Mouse (Mus musculus) intestine, embryonic 15.5 days (tissue): ENCODE results near the gene Vstm5. TPM values are rescaled to one million over a fixed set of nuclear protein-coding genes. Genes with fewer than 3 reads are reported as not detected.
"Not testable (repeated sequence)": the region's sequence is repeated elsewhere in the genome, so short reads cannot be mapped to it uniquely, and the experiment has no call there.

Experiments
- ATAC-seq: fragments of 200-750 bp; cut with Nextera tagmentation; 2 replicates; pipeline ENCODE4 v1.8.0; 2017; ENCODE audit warnings: moderate TSS enrichment, moderate library complexity
- H3K27ac ChIP-seq: fragments of 300-500 bp; sonication (generic); 2 replicates; pipeline ENCODE4 v1.5.1; 2015; ENCODE audit warnings: mild to moderate bottlenecking, inconsistent platforms
- H3K27me3 ChIP-seq: fragments of 300-500 bp; sonication (generic); replicated peaks from 2 replicates; pipeline ENCODE4 v1.6.1; 2015; ENCODE audit warnings: inconsistent platforms
- H3K36me3 ChIP-seq: fragments of 300-500 bp; sonication (generic); 2 replicates; pipeline ENCODE4 v1.6.1; 2015; ENCODE audit warnings: inconsistent platforms
- H3K4me1 ChIP-seq: fragments of 300-500 bp; sonication (generic); replicated peaks from 2 replicates; pipeline ENCODE4 v1.6.1; 2015; ENCODE audit warnings: inconsistent platforms
- H3K4me2 ChIP-seq: fragments of 300-500 bp; sonication (generic); replicated peaks from 2 replicates; pipeline ENCODE4 v1.6.1; 2015; ENCODE audit warnings: mild to moderate bottlenecking, inconsistent platforms
- H3K4me3 ChIP-seq: fragments of 300-500 bp; sonication (generic); replicated peaks from 2 replicates; pipeline ENCODE4 v1.5.1; 2015; ENCODE audit warnings: inconsistent platforms
- H3K9ac ChIP-seq: fragments of 300-500 bp; sonication (generic); 2 replicates; pipeline ENCODE4 v1.6.1; 2015; ENCODE audit warnings: inconsistent platforms
- H3K9me3 ChIP-seq: fragments of 300-500 bp; sonication (generic); 2 replicates; pipeline ENCODE4 v1.6.1; 2016; ENCODE audit warnings: inconsistent platforms
- WGBS: fragments of 180-500 bp; shearing (Covaris S2); methylation state at CpG from one replicate; pipeline ENCODE4 v1.1.7; 2015; 5-methylcytosine and 5-hydroxymethylcytosine counted together
- polyA plus RNA-seq: library from polyadenylated mRNA; unstranded; fragments of >200 nt; fragmentation: Nextera tagmentation; extraction: Ambion mirVana; gene quantifications from 2 replicates; pipeline ENCODE4 v1.2.1, GENCODE M21; 2015

The Vstm5 gene
- 7.9 and 8.3 TPM in 2 replicates for polyA plus RNA-seq

GRCm38 (mm10) chr9:15239042-15239925, at the start of gene Vstm5:
TSS of gene Vstm5 (plus strand) at chr9:15239045.
- Histone ChIP-seq H3K27me3 (no peaks in the 10 kb centered on the region), H3K4me3 (peak within 1 kb of the TSS; percentile 44), H3K9ac (peak within 1 kb of the TSS; percentile 57), H3K36me3 (no peaks in the 10 kb centered on the region), H3K4me2 (peak within 1 kb of the TSS; percentile 82), H3K9me3 (no peaks in the 10 kb centered on the region), H3K4me1 (peaks cover 18% of the 10 kb centered on the region), H3K27ac (peak within 1 kb of the TSS; percentile 68)
- peak; percentile 84 for ATAC-seq
- WGBS: 4% methylated on average over 35 of the region's 35 CpGs

GRCm38 (mm10) chr9:15194806-15195205, 44.0 kb upstream of the Vstm5 start:
- H3K4me1 ChIP-seq, H3K27ac ChIP-seq, H3K27me3 ChIP-seq, H3K9me3 ChIP-seq, H3K36me3 ChIP-seq, H3K9ac ChIP-seq, ATAC-seq, H3K4me2 ChIP-seq, H3K4me3 ChIP-seq: not testable (repeated sequence)
- 68% methylated on average over 10 of the region's 10 CpGs for WGBS

GRCm38 (mm10) chr9:15206631-15207030, 32.2 kb upstream of the Vstm5 start:
- H3K9me3 ChIP-seq: no peaks in the 10 kb centered on the region
- no peak overlapping the region for H3K4me2 ChIP-seq
- WGBS: 94% methylated on average over 4 of the region's 4 CpGs
- no peak overlapping the region for H3K4me3 ChIP-seq
- ATAC-seq: no peak
- H3K27ac ChIP-seq: no peak overlapping the region
- H3K9ac ChIP-seq: no peak overlapping the region
- H3K4me1 ChIP-seq: no peaks in the 10 kb centered on the region
- H3K27me3 ChIP-seq: no peaks in the 10 kb centered on the region
- H3K36me3 ChIP-seq: no peaks in the 10 kb centered on the region

GRCm38 (mm10) chr9:15209320-15209719, 29.5 kb upstream of the Vstm5 start:
- Histone ChIP-seq H3K27me3 (no peaks in the 10 kb centered on the region), H3K27ac (no peak overlapping the region), H3K4me3 (no peak overlapping the region), H3K4me1 (no peaks in the 10 kb centered on the region), H3K36me3 (no peaks in the 10 kb centered on the region), H3K9me3 (no peaks in the 10 kb centered on the region), H3K9ac (no peak overlapping the region), H3K4me2 (no peak overlapping the region)
- ATAC-seq: no peak
- WGBS: 59% methylated on average over 2 of the region's 2 CpGs

GRCm38 (mm10) chr9:15211876-15212275, 27.0 kb upstream of the Vstm5 start:
- H3K4me1 ChIP-seq: no peaks in the 10 kb centered on the region
- no peak overlapping the region for H3K4me3 ChIP-seq
- no peaks in the 10 kb centered on the region for H3K27me3 ChIP-seq
- WGBS: 66% methylated on average over 3 of the region's 3 CpGs
- no peak overlapping the region for H3K9ac ChIP-seq
- ATAC-seq: no peak
- H3K36me3 ChIP-seq: no peaks in the 10 kb centered on the region
- no peaks in the 10 kb centered on the region for H3K9me3 ChIP-seq
- no peak overlapping the region for H3K4me2 ChIP-seq
- H3K27ac ChIP-seq: no peak overlapping the region

- H3K27me3 ChIP-seq: no peaks in the 10 kb centered on the region
- no peaks in the 10 kb centered on the region for H3K36me3 ChIP-seq
- H3K4me3 ChIP-seq: no peak overlapping the region
- no peak overlapping the region for H3K4me2 ChIP-seq
- no peak overlapping the region for H3K9ac ChIP-seq
- no peaks in the 10 kb centered on the region for H3K4me1 ChIP-seq
- 69% methylated on average over 1 of the region's 1 CpGs for WGBS
- no peaks in the 10 kb centered on the region for H3K9me3 ChIP-seq
- ATAC-seq: no peak
- H3K27ac ChIP-seq: no peak overlapping the region
These were observed 25.1 kb upstream of the Vstm5 start for GRCm38 (mm10) chr9:15213695-15214094.

- no peaks in the 10 kb centered on the region for H3K4me1 ChIP-seq
These were observed 13.9 kb upstream of the Vstm5 start for GRCm38 (mm10) chr9:15224912-15225311.

GRCm38 (mm10) chr9:15232445-15232844, 6.4 kb upstream of the Vstm5 start:
- no peaks in the 10 kb centered on the region for H3K36me3 ChIP-seq
- H3K9me3 ChIP-seq: no peaks in the 10 kb centered on the region
- WGBS: 89% methylated on average over 3 of the region's 3 CpGs
- H3K9ac ChIP-seq: no peak overlapping the region
- no peaks in the 10 kb centered on the region for H3K4me1 ChIP-seq
- H3K27me3 ChIP-seq: no peaks in the 10 kb centered on the region
- no peak for ATAC-seq
- no peak overlapping the region for H3K4me2 ChIP-seq
- H3K4me3 ChIP-seq: no peak overlapping the region
- H3K27ac ChIP-seq: no peak overlapping the region

More at GRCm38 (mm10) chr9:15224912-15225311, 13.9 kb upstream of the Vstm5 start:
- H3K9me3 ChIP-seq: no peaks in the 10 kb centered on the region
- H3K36me3 ChIP-seq: no peaks in the 10 kb centered on the region
- 39% methylated on average over 2 of the region's 2 CpGs for WGBS
- no peak overlapping the region for H3K4me2 ChIP-seq
- H3K4me3 ChIP-seq: no peak overlapping the region
- no peak for ATAC-seq
- no peak overlapping the region for H3K9ac ChIP-seq
- no peaks in the 10 kb centered on the region for H3K27me3 ChIP-seq
- no peak overlapping the region for H3K27ac ChIP-seq

GRCm38 (mm10) chr9:15233604-15234003, 5.2 kb upstream of the Vstm5 start:
- no peaks in the 10 kb centered on the region for H3K36me3 ChIP-seq
- peaks cover 5% of the 10 kb centered on the region for H3K4me1 ChIP-seq
- no peak overlapping the region for H3K4me2 ChIP-seq
- 83% methylated on average over 1 of the region's 1 CpGs for WGBS
- ATAC-seq: no peak
- no peak overlapping the region for H3K4me3 ChIP-seq
- H3K27me3 ChIP-seq: no peaks in the 10 kb centered on the region
- no peak overlapping the region for H3K27ac ChIP-seq
- H3K9me3 ChIP-seq: no peaks in the 10 kb centered on the region
- no peak overlapping the region for H3K9ac ChIP-seq

- Histone ChIP-seq H3K4me3 (no peak overlapping the region), H3K36me3 (no peaks in the 10 kb centered on the region), H3K4me2 (no peak overlapping the region), H3K27ac (no peak overlapping the region), H3K9ac (no peak overlapping the region), H3K9me3 (no peaks in the 10 kb centered on the region), H3K4me1 (peaks cover 14% of the 10 kb centered on the region), H3K27me3 (no peaks in the 10 kb centered on the region)
- ATAC-seq: no peak
- 77% methylated on average over 3 of the region's 3 CpGs for WGBS
These were observed 2.9 kb upstream of the Vstm5 start for GRCm38 (mm10) chr9:15235986-15236385.

- 51% methylated on average over 14 of the region's 14 CpGs for whole genome bisulfite sequencing
- Histone ChIP-seq H3K9ac (no peak overlapping the region), H3K36me3 (no peaks in the 10 kb centered on the region), H3K27me3 (no peaks in the 10 kb centered on the region), H3K27ac (no peak overlapping the region), H3K9me3 (no peaks in the 10 kb centered on the region), H3K4me3 (no peak overlapping the region), H3K4me2 (peak overlapping the region; percentile 82; the same call in 1 of the 2 replicates), H3K4me1 (peaks cover 18% of the 10 kb centered on the region)
- ATAC-seq: no peak
These were observed 1.1 kb upstream of the Vstm5 start for GRCm38 (mm10) chr9:15237516-15238296.

- Histone ChIP-seq H3K36me3 (no peaks in the 10 kb centered on the region), H3K27me3 (no peaks in the 10 kb centered on the region), H3K4me1 (peaks cover 18% of the 10 kb centered on the region), H3K4me3 (peak overlapping the region; percentile 44), H3K4me2 (peak overlapping the region; percentile 82), H3K9me3 (no peaks in the 10 kb centered on the region), H3K9ac (peak overlapping the region; percentile 57), H3K27ac (peak overlapping the region; percentile 68; the same call in 1 of the 2 replicates)
- WGBS: 67% methylated on average over 16 of the region's 16 CpGs
- ATAC-seq: peak; percentile 59
These were observed 401 bp upstream of the Vstm5 start for GRCm38 (mm10) chr9:15238297-15238990.
